Mouse (Mus musculus): Measurements from ENCODE around the gene Usp39.

Usp39 gene

GRCm38 (mm10) chr6:72371147-72371546, 26.2 kb upstream of the Usp39 start:
- no peak for DNase-seq

- DNase-seq: no peak
These were observed 25.1 kb upstream of the Usp39 start for GRCm38 (mm10) chr6:72370091-72370490.

- DNase-seq: no peak
These were observed 24.6 kb upstream of the Usp39 start for GRCm38 (mm10) chr6:72369557-72369956.

GRCm38 (mm10) chr6:72367460-72367974, 22.5 kb upstream of the Usp39 start:
- no peak for DNase-seq

GRCm38 (mm10) chr6:72366844-72367443, 22.0 kb upstream of the Usp39 start, which contains the start of gene Rnf181:
Rnf181 (minus strand) TSS chr6:72366956.
- DNase-seq: no peak

GRCm38 (mm10) chr6:72366304-72366703, 21.3 kb upstream of the Usp39 start:
- DNase-seq: no peak

GRCm38 (mm10) chr6:72364985-72365384, 20.0 kb upstream of the Usp39 start:
- DNase-seq: no peak

GRCm38 (mm10) chr6:72364009-72364408, 19.0 kb upstream of the Usp39 start:
- no peak for DNase-seq

GRCm38 (mm10) chr6:72362132-72363028, 17.4 kb upstream of the Usp39 start:
- peak; percentile 98 for DNase-seq

- peak; percentile 30 for DNase-seq
These were observed 16.2 kb upstream of the Usp39 start for GRCm38 (mm10) chr6:72361121-72361551.

- peak; percentile 50 for DNase-seq
These were observed 15.6 kb upstream of the Usp39 start for GRCm38 (mm10) chr6:72360599-72360935.

GRCm38 (mm10) chr6:72359891-72360598, 15.1 kb upstream of the Usp39 start:
- DNase-seq: no peak

GRCm38 (mm10) chr6:72359343-72359742, 14.4 kb upstream of the Usp39 start:
- peak; percentile 29 for DNase-seq

- DNase-seq: peak; percentile 28
These were observed 13.2 kb upstream of the Usp39 start for GRCm38 (mm10) chr6:72358086-72358764.

- DNase-seq: peak; percentile 44
These were observed 12.4 kb upstream of the Usp39 start for GRCm38 (mm10) chr6:72357164-72358079.

- peak; percentile 61 for DNase-seq
These were observed 11.1 kb upstream of the Usp39 start for GRCm38 (mm10) chr6:72356001-72356532.

GRCm38 (mm10) chr6:72355066-72355911, 10.3 kb upstream of the Usp39 start, which contains the start of gene Tmem150a:
Tmem150a (plus strand) TSS chr6:72355447.
- DNase-seq: peak; percentile 78

- DNase-seq: no peak
These were observed 9.0 kb upstream of the Usp39 start for GRCm38 (mm10) chr6:72354025-72354424.

- DNase-seq: no peak
These were observed 7.8 kb upstream of the Usp39 start for GRCm38 (mm10) chr6:72352636-72353405.
